ENCODE assay signal across 1 mouse cellular context in the genomic region with DNA sequence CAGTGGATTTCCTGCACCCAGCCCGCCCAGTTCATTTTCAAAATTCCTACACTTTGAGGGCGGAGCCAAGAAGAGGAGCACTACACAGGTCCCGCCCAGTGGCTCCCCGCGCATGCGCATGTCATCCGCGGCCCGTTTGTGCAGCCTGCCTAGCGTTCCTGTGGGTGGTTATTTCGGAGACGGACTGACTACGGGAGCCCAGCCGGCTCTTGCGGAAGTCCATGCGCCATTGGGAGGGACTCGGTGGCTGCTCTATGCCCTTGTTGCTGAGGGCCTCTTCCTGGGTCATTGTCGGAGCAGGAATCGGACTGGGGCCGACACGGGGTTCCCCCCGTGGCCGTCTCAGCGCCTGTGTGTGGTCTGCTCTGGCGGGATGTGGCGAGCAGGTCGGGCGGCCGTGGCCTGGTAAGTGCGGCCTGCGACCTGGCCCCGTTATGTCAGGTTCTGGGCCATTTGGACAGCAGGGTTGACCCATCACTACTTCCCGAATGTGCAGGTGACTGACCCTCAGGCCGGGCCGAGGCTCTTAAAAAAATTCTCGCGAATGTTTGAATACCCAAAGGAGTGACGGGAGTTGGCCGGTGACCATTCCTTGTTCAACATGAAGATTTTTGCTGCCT.
A peak's percentile ranks its signal among the peaks of the same experiment; 100 is the strongest.
TF ChIP-seq lines count a peak whose summit lies in the region.

A gene (plus strand): TSS at position 168 of the 620 bp plus-strand sequence.

TF ChIP-seq in CH12.LX, 34 proteins besides CTCF, POLR2A, EP300 and RAD21 (continued from another document):
- TF ChIP-seq TCF12 (IDR thresholded peaks at IDR 0.05; ENCODE audit: low read depth, low read length) (peak; percentile 94), ZNF384 (IDR thresholded peaks at IDR 0.05; ENCODE audit: low read depth, low read length) (peak; percentile 34; the same call in 1 of the 2 replicates), IRF4 (IDR thresholded peaks at IDR 0.05; ENCODE audit: low read depth, low read length) (peak; percentile 83), SMC3 (IDR thresholded peaks at IDR 0.05; ENCODE audit: low read depth, low read length) (no peak), MEF2A (IDR thresholded peaks at IDR 0.05; ENCODE audit: borderline replicate concordance, low read depth, low read length) (peak; percentile 93), NRF1 (IDR thresholded peaks at IDR 0.05; ENCODE audit: low read depth, low read length) (peak; percentile 99), GABPA (IDR thresholded peaks at IDR 0.05; ENCODE audit: insufficient replicate concordance, low read depth, low read length) (peak; percentile 88; the same call in 1 of the 2 replicates), ZKSCAN1 (IDR thresholded peaks at IDR 0.05; ENCODE audit: borderline replicate concordance, low read depth, low read length) (no peak), NELFE (IDR thresholded peaks at IDR 0.05; ENCODE audit: low read depth, low read length) (peak; percentile 80), E2F4 (IDR thresholded peaks at IDR 0.05; ENCODE audit: insufficient replicate concordance, low read depth, low read length) (no peak; the same call in 1 of the 2 replicates), USF2 (conservative IDR thresholded peaks at IDR 0.05; ENCODE audit: low read depth, low read length) (no peak), MAZ (IDR thresholded peaks at IDR 0.05; ENCODE audit: low read depth, low read length) (0 out of 2 replicates have a peak, but pooled peaks have one; percentile 67), POLR2AphosphoS2 (IDR thresholded peaks at IDR 0.05; ENCODE audit: low read depth, low read length) (peak; percentile 79; the same call in 1 of the 2 replicates), KAT2A (IDR thresholded peaks at IDR 0.05; ENCODE audit: insufficient replicate concordance, low read length) (peak; percentile 99), JUN (IDR thresholded peaks at IDR 0.05; ENCODE audit: insufficient read depth, low read depth, low read length) (no peak), BHLHE40 (IDR thresholded peaks at IDR 0.05; ENCODE audit: low read depth, low read length) (0 out of 2 replicates have a peak, but pooled peaks have one; percentile 27), MYC (IDR thresholded peaks at IDR 0.05; ENCODE audit: low read depth, low read length) (peak; percentile 67; the same call in 1 of the 2 replicates), MAFK (IDR thresholded peaks at IDR 0.05; ENCODE audit: insufficient replicate concordance, low read length) (no peak)
